Mouse (Mus musculus): Measurements from ENCODE around the gene Prepl.

The Prepl gene

GRCm38 (mm10) chr17:85023247-85024167 lies 66.5 kb downstream of the Prepl start:
- peak; percentile 66 for DNase-seq (ENCODE audit: low spot score)

GRCm38 (mm10) chr17:85020343-85020742 lies 69.7 kb downstream of the Prepl start:
- DNase-seq (ENCODE audit: low spot score), result no peak

- DNase-seq (ENCODE audit: low spot score), result no peak
Observed at GRCm38 (mm10) chr17:85018794-85019193, 71.2 kb downstream of the Prepl start.

- no peak for DNase-seq (ENCODE audit: low spot score)
Observed at GRCm38 (mm10) chr17:85018344-85018743, 71.7 kb downstream of the Prepl start.

GRCm38 (mm10) chr17:85014632-85015031 lies 75.4 kb downstream of the Prepl start:
- DNase-seq (ENCODE audit: low spot score), result no peak

GRCm38 (mm10) chr17:85013485-85013884 lies 76.6 kb downstream of the Prepl start:
- DNase-seq (ENCODE audit: low spot score), result no peak
